In the genomic region with DNA sequence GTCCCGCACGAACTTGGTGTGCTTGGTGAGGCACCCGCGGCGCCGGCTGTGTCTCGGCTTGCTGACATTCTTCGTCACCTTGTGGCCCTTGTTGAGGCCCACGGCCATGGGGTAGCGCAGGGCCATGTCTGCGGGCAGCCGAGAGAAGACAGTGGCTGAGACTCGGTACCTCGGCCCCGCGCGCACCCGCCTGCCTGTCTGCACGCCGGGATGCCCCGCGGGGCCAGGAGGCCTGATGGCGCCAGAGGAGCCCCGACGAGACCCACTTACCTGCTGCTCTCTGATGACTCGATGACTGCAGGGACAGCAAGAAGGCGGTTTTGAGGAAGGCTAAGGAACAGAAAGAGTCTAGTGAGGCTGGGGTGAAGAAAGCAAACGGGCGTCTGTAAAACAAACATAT, we compare ENCODE assay signal across 8 mouse cellular contexts. TPM values are rescaled to one million over a fixed set of nuclear protein-coding genes. Genes with fewer than 3 reads are reported as not detected.
DNase-seq lines count a peak whose midpoint lies in the region; ATAC-seq and TF ChIP-seq lines count a peak whose summit lies in the region.
"Not testable (repeated sequence)": the region's sequence is repeated elsewhere in the genome, so short reads cannot be mapped to it uniquely, and the experiment has no call there.

No protein-coding gene starts in this region.

- peak overlapping the region; percentile 63 for H3K4me3 ChIP-seq in E14TG2a.4 (replicated peaks; ENCODE audit: low read length)
- not testable (repeated sequence) for H3K4me3 ChIP-seq in embryonic facial prominence, embryonic 12.5 days; hindbrain, embryonic 16.5 days (ENCODE audit: low read length); kidney, embryonic 16.5 days (ENCODE audit: low read length); lung, embryonic 14.5 days (ENCODE audit: low read depth, low read length); neural tube, embryonic 15.5 days (replicated peaks)
- peak overlapping the region; percentile 47 for H3K4me3 ChIP-seq in heart, embryonic 10.5 days
- H3K4me3 ChIP-seq in heart, embryonic 16.5 days (ENCODE audit: low read length) = peak overlapping the region; percentile 29; the same call in 1 of the 2 replicates

- not testable (repeated sequence) for H3K9me3 ChIP-seq in E14TG2a.4 (ENCODE audit: low read length); embryonic facial prominence, embryonic 12.5 days; heart, embryonic 10.5 days; heart, embryonic 16.5 days (replicated peaks; ENCODE audit: control insufficient read depth, low read length); hindbrain, embryonic 16.5 days (ENCODE audit: control insufficient read depth, low read length); kidney, embryonic 16.5 days (ENCODE audit: low read length); lung, embryonic 14.5 days (ENCODE audit: low read depth, low read length); neural tube, embryonic 15.5 days (replicated peaks)

- H3K4me1 ChIP-seq in E14TG2a.4 (replicated peaks; ENCODE audit: low read depth, low read length) = peaks cover 20% of the 10 kb centered on the region
- H3K4me1 ChIP-seq in embryonic facial prominence, embryonic 12.5 days; heart, embryonic 10.5 days; heart, embryonic 16.5 days (ENCODE audit: control insufficient read depth, insufficient read depth, low read length); hindbrain, embryonic 16.5 days (ENCODE audit: control insufficient read depth, insufficient read depth, low read depth, low read length); kidney, embryonic 16.5 days (ENCODE audit: insufficient read depth, low read length); lung, embryonic 14.5 days (ENCODE audit: insufficient read depth); neural tube, embryonic 15.5 days: not testable (repeated sequence)

- not testable (repeated sequence) for H3K36me3 ChIP-seq in E14TG2a.4 (ENCODE audit: insufficient read depth, low read length); embryonic facial prominence, embryonic 12.5 days; heart, embryonic 10.5 days; heart, embryonic 16.5 days (ENCODE audit: control insufficient read depth, insufficient read depth); hindbrain, embryonic 16.5 days (ENCODE audit: control insufficient read depth, insufficient read depth, low read length); kidney, embryonic 16.5 days (ENCODE audit: insufficient read depth, low read length); lung, embryonic 14.5 days (ENCODE audit: insufficient read depth); neural tube, embryonic 15.5 days

- H3K9ac ChIP-seq in embryonic facial prominence, embryonic 12.5 days; hindbrain, embryonic 16.5 days (ENCODE audit: low read depth, low read length); kidney, embryonic 16.5 days (replicated peaks; ENCODE audit: low read length); lung, embryonic 14.5 days; neural tube, embryonic 15.5 days (replicated peaks): not testable (repeated sequence)
- H3K9ac ChIP-seq in heart, embryonic 16.5 days (ENCODE audit: low read length) = 0 out of 2 replicates have a peak overlapping the region, but pooled peaks have one; percentile 11

- peak overlapping the region; percentile 35 for H3K4me2 ChIP-seq in embryonic facial prominence, embryonic 12.5 days (replicated peaks)
- H3K4me2 ChIP-seq in heart, embryonic 16.5 days (ENCODE audit: low read depth, low read length) = peak overlapping the region; percentile 50
- peak overlapping the region; percentile 19; the same call in 1 of the 2 replicates for H3K4me2 ChIP-seq in hindbrain, embryonic 16.5 days (ENCODE audit: low read length)
- H3K4me2 ChIP-seq in kidney, embryonic 16.5 days (replicated peaks; ENCODE audit: low read depth, low read length) = peak overlapping the region; percentile 34
- peak overlapping the region; percentile 35; the same call in 1 of the 2 replicates for H3K4me2 ChIP-seq in lung, embryonic 14.5 days
- H3K4me2 ChIP-seq in neural tube, embryonic 15.5 days = peak overlapping the region; percentile 28

- H3K27me3 ChIP-seq in E14TG2a.4 (ENCODE audit: insufficient read depth, low read length) = peaks cover 29% of the 10 kb centered on the region
- peaks cover 17% of the 10 kb centered on the region for H3K27me3 ChIP-seq in embryonic facial prominence, embryonic 12.5 days
- H3K27me3 ChIP-seq in heart, embryonic 10.5 days (ENCODE audit: insufficient read depth, poor library complexity, severe bottlenecking) = peaks cover 21% of the 10 kb centered on the region
- H3K27me3 ChIP-seq in heart, embryonic 16.5 days (ENCODE audit: control insufficient read depth, insufficient read depth, low read length) = peaks cover 11% of the 10 kb centered on the region
- H3K27me3 ChIP-seq in hindbrain, embryonic 16.5 days (replicated peaks; ENCODE audit: control insufficient read depth, insufficient read depth, low read length); kidney, embryonic 16.5 days (ENCODE audit: insufficient read depth, low read length); neural tube, embryonic 15.5 days (replicated peaks): not testable (repeated sequence)
- H3K27me3 ChIP-seq in lung, embryonic 14.5 days (ENCODE audit: insufficient read depth, low read length) = peaks cover 11% of the 10 kb centered on the region; the same call in 1 of the 2 replicates

- not testable (repeated sequence) for DNase-seq in heart, embryonic 10.5 days (ENCODE audit: low spot score); lung, embryonic 14.5 days

- ATAC-seq in embryonic facial prominence, embryonic 12.5 days (ENCODE audit: insufficient number of reproducible peaks, insufficient read depth, low FRiP score, low TSS enrichment); heart, embryonic 16.5 days (replicated peaks; ENCODE audit: extremely low read depth, insufficient read depth, low FRiP score); hindbrain, embryonic 16.5 days; kidney, embryonic 16.5 days (ENCODE audit: low FRiP score, low TSS enrichment); lung, embryonic 14.5 days (ENCODE audit: insufficient read depth); neural tube, embryonic 15.5 days (ENCODE audit: low FRiP score): not testable (repeated sequence)

- H3K27ac ChIP-seq in embryonic facial prominence, embryonic 12.5 days; heart, embryonic 10.5 days; heart, embryonic 16.5 days (ENCODE audit: low read length); hindbrain, embryonic 16.5 days (ENCODE audit: low read depth, low read length); kidney, embryonic 16.5 days (ENCODE audit: low read length); lung, embryonic 14.5 days (ENCODE audit: low read depth); neural tube, embryonic 15.5 days (replicated peaks): not testable (repeated sequence)

- TF ChIP-seq CTCF in E14TG2a.4 (conservative IDR thresholded peaks at IDR 0.05; ENCODE audit: low read length); lung, embryonic 14.5 days (IDR thresholded peaks at IDR 0.05; ENCODE audit: low read depth): not testable (repeated sequence)

- WGBS in embryonic facial prominence, embryonic 12.5 days = 36% methylated on average over 24 of the region's 29 CpGs
- WGBS in heart, embryonic 10.5 days = 13% methylated on average over 26 of the region's 29 CpGs
- 9% methylated on average over 20 of the region's 29 CpGs for whole genome bisulfite sequencing in heart, embryonic 16.5 days
- 37% methylated on average over 20 of the region's 29 CpGs for WGBS in hindbrain, embryonic 16.5 days
- WGBS in kidney, embryonic 16.5 days = 21% methylated on average over 21 of the region's 29 CpGs
- 8% methylated on average over 19 of the region's 29 CpGs for WGBS in lung, embryonic 14.5 days
- 45% methylated on average over 21 of the region's 29 CpGs for WGBS in neural tube, embryonic 15.5 days

RNA-seq across cellular contexts. Expression of gene Hpdl, which starts 18.6 kb away (rescaled TPM):
- 1.1 and 1.5 TPM in 2 replicates for polyA plus RNA-seq in embryonic facial prominence, embryonic 12.5 days (2016; fragmentation: Nextera tagmentation; extraction: Ambion mirVana)
- 0.73 and 1.3 TPM in 2 replicates for polyA plus RNA-seq in heart, embryonic 10.5 days (2016; fragmentation: Nextera tagmentation; extraction: Ambion mirVana)
- 0.95 and 1.2 TPM in 2 replicates for polyA plus RNA-seq in heart, embryonic 16.5 days (2015; fragmentation: Nextera tagmentation; extraction: Ambion mirVana)
- 2.1 and 2.3 TPM in 2 replicates for polyA plus RNA-seq in hindbrain, embryonic 16.5 days (2015; fragmentation: Nextera tagmentation; extraction: Ambion mirVana)
- polyA plus RNA-seq in kidney, embryonic 16.5 days (2015; fragmentation: Nextera tagmentation; extraction: Ambion mirVana) = 1.9 and 2.0 TPM in 2 replicates
- polyA plus RNA-seq in lung, embryonic 14.5 days (2014; fragmentation: Nextera tagmentation; extraction: Ambion mirVana) = 0.71 and 0.91 TPM in 2 replicates
- polyA plus RNA-seq in neural tube, embryonic 15.5 days (2015; fragmentation: Nextera tagmentation; extraction: Ambion mirVana) = 1.4 and 1.8 TPM in 2 replicates

RNA-seq across cellular contexts. Expression of gene Mutyh, which starts 32.6 kb away (rescaled TPM):
- polyA plus RNA-seq in embryonic facial prominence, embryonic 12.5 days (2016; fragmentation: Nextera tagmentation; extraction: Ambion mirVana) = 20.1 and 20.7 TPM in 2 replicates
- 13.9 and 19.4 TPM in 2 replicates for polyA plus RNA-seq in heart, embryonic 10.5 days (2016; fragmentation: Nextera tagmentation; extraction: Ambion mirVana)
- polyA plus RNA-seq in heart, embryonic 16.5 days (2015; fragmentation: Nextera tagmentation; extraction: Ambion mirVana) = 8.6 and 9.9 TPM in 2 replicates
- 6.8 and 9.1 TPM in 2 replicates for polyA plus RNA-seq in hindbrain, embryonic 16.5 days (2015; fragmentation: Nextera tagmentation; extraction: Ambion mirVana)
- 19.0 and 22.6 TPM in 2 replicates for polyA plus RNA-seq in kidney, embryonic 16.5 days (2015; fragmentation: Nextera tagmentation; extraction: Ambion mirVana)
- polyA plus RNA-seq in lung, embryonic 14.5 days (2014; fragmentation: Nextera tagmentation; extraction: Ambion mirVana) = 14.7 and 16.8 TPM in 2 replicates
- 5.6 and 7.5 TPM in 2 replicates for polyA plus RNA-seq in neural tube, embryonic 15.5 days (2015; fragmentation: Nextera tagmentation; extraction: Ambion mirVana)

RNA-seq across cellular contexts. Expression of gene Toe1, which starts 32.7 kb away (rescaled TPM):
- polyA plus RNA-seq in embryonic facial prominence, embryonic 12.5 days (2016; fragmentation: Nextera tagmentation; extraction: Ambion mirVana) = 37.7 and 37.9 TPM in 2 replicates
- 24.5 and 29.4 TPM in 2 replicates for polyA plus RNA-seq in heart, embryonic 10.5 days (2016; fragmentation: Nextera tagmentation; extraction: Ambion mirVana)
- 23.4 and 23.5 TPM in 2 replicates for polyA plus RNA-seq in heart, embryonic 16.5 days (2015; fragmentation: Nextera tagmentation; extraction: Ambion mirVana)
- 29.6 and 30.1 TPM in 2 replicates for polyA plus RNA-seq in hindbrain, embryonic 16.5 days (2015; fragmentation: Nextera tagmentation; extraction: Ambion mirVana)
- polyA plus RNA-seq in kidney, embryonic 16.5 days (2015; fragmentation: Nextera tagmentation; extraction: Ambion mirVana) = 41.9 and 42.8 TPM in 2 replicates
- 35.6 and 41.4 TPM in 2 replicates for polyA plus RNA-seq in lung, embryonic 14.5 days (2014; fragmentation: Nextera tagmentation; extraction: Ambion mirVana)
- polyA plus RNA-seq in neural tube, embryonic 15.5 days (2015; fragmentation: Nextera tagmentation; extraction: Ambion mirVana) = 27.2 and 33.4 TPM in 2 replicates

RNA-seq across cellular contexts. Expression of gene Zswim5, which starts 37.1 kb away (rescaled TPM):
- polyA plus RNA-seq in embryonic facial prominence, embryonic 12.5 days (2016; fragmentation: Nextera tagmentation; extraction: Ambion mirVana) = 1.3 and 1.5 TPM in 2 replicates
- 0.57 and 1.1 TPM in 2 replicates for polyA plus RNA-seq in heart, embryonic 10.5 days (2016; fragmentation: Nextera tagmentation; extraction: Ambion mirVana)
- 0.39 and 0.42 TPM in 2 replicates for polyA plus RNA-seq in heart, embryonic 16.5 days (2015; fragmentation: Nextera tagmentation; extraction: Ambion mirVana)
- polyA plus RNA-seq in hindbrain, embryonic 16.5 days (2015; fragmentation: Nextera tagmentation; extraction: Ambion mirVana) = 4.1 and 4.8 TPM in 2 replicates
- polyA plus RNA-seq in kidney, embryonic 16.5 days (2015; fragmentation: Nextera tagmentation; extraction: Ambion mirVana) = 1.6 and 2.1 TPM in 2 replicates
- 0.47 and 0.79 TPM in 2 replicates for polyA plus RNA-seq in lung, embryonic 14.5 days (2014; fragmentation: Nextera tagmentation; extraction: Ambion mirVana)
- 4.2 and 4.4 TPM in 2 replicates for polyA plus RNA-seq in neural tube, embryonic 15.5 days (2015; fragmentation: Nextera tagmentation; extraction: Ambion mirVana)
